Mouse (Mus musculus): ENCODE measurements around the gene Srrm4.

DNA sequence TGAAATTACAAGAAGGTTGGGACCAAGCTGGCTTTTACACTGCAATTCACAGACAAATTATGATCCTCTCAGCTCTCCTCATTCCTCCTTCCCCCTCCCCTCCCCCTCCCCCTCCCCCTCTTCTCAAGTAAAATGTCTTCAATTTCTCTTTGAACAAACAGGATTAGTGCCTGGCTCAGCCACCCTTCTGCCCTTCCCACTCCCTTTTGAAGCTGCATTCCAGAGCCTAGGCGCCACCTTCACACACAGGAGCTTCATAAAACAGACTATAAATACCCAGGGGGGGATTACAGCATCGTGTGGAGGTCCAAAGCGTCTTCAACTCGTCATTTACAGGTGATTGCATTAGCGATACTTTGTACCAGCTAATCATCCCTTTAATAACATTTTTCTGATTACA lies 175.4 kb downstream of the Srrm4 start:
- TF ChIP-seq MAFK (IDR thresholded peaks at IDR 0.05; ENCODE audit: insufficient read depth, low read depth, low read length) (no peak), CHD2 (IDR thresholded peaks at IDR 0.05; ENCODE audit: low read depth, low read length) (no peak), HCFC1 (IDR thresholded peaks at IDR 0.05; ENCODE audit: borderline replicate concordance, insufficient read depth, low read length) (no peak), ZC3H11A (IDR thresholded peaks at IDR 0.05; ENCODE audit: borderline replicate concordance, low read depth, low read length) (no peak), ZNF384 (IDR thresholded peaks at IDR 0.05; ENCODE audit: low read depth, low read length) (no peak)
